Mouse (Mus musculus): ENCODE results near the gene Adgrl3. TPM values are rescaled to one million over a fixed set of nuclear protein-coding genes. Genes with fewer than 3 reads are reported as not detected.
"Not testable (repeated sequence)": the region's sequence is repeated elsewhere in the genome, so short reads cannot be mapped to it uniquely, and the experiment has no call there.

The Adgrl3 gene
- polyA plus RNA-seq, 1 experiment from 2014 or later, result 18.8 TPM

DNA sequence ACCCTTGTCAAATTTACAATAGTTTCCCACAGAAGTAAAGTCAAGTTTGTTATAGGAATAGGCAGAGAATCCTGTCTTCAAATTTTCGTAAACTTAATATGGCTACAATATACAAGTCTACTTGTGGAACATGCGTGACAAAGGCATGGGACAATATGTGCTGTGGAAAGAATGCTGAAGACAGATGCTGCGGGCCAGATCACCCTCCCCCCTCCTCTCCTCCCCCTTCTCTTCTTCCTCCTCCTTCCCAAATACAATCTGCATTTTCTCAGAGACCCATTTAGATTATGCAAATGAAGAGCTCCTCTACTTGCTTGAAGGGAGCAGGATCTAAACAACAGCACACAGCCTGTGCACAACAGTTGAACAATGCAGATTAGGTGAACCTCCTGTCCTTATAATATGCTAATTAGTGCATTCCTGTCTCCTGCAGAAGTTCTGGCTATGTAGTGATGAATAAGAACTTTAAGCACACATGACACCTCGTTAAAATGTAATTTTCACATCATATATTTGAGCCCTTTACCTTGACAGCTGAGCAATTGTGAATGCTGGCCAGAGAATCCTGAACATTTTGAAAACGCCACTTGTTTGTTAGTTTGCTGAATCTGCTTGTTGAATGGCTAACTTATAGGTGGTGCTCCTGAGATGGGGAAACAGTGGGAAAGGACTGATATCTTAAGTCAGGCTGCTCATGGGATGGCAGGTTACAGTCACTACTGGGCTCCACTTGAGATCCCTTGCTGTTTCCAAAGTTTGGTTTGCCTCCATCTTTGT, 499.0 kb downstream of the Adgrl3 start:
- H3K27ac ChIP-seq (replicated peaks; ENCODE audit: low read depth, low read length), result no peak overlapping the region
- no peak overlapping the region for H3K4me3 ChIP-seq (ENCODE audit: low read depth, low read length)
- no peak for ATAC-seq (replicated peaks; ENCODE audit: insufficient number of reproducible peaks, low FRiP score, low TSS enrichment, low read depth)
- no peak for DNase-seq (ENCODE audit: low spot score)
- no peak overlapping the region for H3K4me2 ChIP-seq (ENCODE audit: low read depth, low read length)
- WGBS, result 41% methylated on average over 5 of the region's 5 CpGs
- H3K9ac ChIP-seq (replicated peaks; ENCODE audit: low read length), result no peak overlapping the region
- no peaks in the 10 kb centered on the region for H3K27me3 ChIP-seq (ENCODE audit: control insufficient read depth, insufficient read depth, low read length)
- H3K36me3 ChIP-seq (replicated peaks; ENCODE audit: control insufficient read depth, insufficient read depth, low read depth, low read length), result no peaks in the 10 kb centered on the region
- no peaks in the 10 kb centered on the region for H3K4me1 ChIP-seq (ENCODE audit: control insufficient read depth, insufficient read depth, low read length)
- no peaks in the 10 kb centered on the region for H3K9me3 ChIP-seq (replicated peaks; ENCODE audit: control insufficient read depth, low read length)

DNA sequence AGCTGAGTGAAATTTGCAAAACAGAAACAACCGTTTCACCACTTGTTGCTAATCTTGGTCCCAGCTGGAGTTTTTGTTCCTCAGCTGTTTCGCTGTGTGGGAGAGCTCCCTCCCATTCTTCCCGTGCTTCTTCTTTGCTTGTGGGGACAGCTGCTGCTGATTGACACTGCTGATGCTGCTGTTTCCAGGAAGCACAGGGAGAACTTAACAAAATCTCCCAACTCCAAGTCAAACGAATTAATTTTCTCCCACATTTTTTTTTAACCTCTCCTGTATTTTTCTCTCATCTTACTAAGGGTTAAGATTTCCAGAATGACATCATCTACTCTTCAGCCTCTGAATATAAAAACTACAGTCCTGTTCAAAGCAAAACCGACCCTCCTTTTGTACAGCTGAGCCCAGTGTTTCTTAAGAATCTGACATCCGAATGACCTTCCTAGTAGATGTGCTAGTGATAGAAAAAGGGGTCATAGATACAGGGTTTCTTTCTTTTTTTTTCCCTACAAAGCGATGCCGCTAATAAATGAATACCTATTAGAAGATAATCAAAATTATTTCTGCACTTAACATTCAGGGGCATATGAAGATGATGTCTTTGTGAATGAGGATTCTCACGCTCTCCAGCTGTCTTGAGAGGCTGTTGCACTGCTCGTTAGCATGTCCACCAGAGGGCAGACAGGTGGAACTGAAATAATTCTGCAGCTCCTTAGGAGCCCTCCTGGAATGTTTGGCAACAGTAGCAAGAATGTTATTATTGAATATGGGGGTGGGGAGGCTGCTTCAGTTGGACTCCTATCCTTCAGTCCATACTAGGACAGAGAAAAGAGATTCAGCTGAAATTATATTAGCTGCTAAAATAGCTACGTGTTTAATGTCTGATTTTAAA, 499.8 kb downstream of the Adgrl3 start:
- Histone ChIP-seq H3K4me2 (ENCODE audit: low read depth, low read length) (no peak overlapping the region), H3K36me3 (replicated peaks; ENCODE audit: control insufficient read depth, insufficient read depth, low read depth, low read length) (no peaks in the 10 kb centered on the region), H3K27ac (replicated peaks; ENCODE audit: low read depth, low read length) (no peak overlapping the region), H3K9ac (replicated peaks; ENCODE audit: low read length) (no peak overlapping the region), H3K9me3 (replicated peaks; ENCODE audit: control insufficient read depth, low read length) (no peaks in the 10 kb centered on the region), H3K4me1 (ENCODE audit: control insufficient read depth, insufficient read depth, low read length) (no peaks in the 10 kb centered on the region), H3K4me3 (ENCODE audit: low read depth, low read length) (no peak overlapping the region), H3K27me3 (ENCODE audit: control insufficient read depth, insufficient read depth, low read length) (no peaks in the 10 kb centered on the region)
- ATAC-seq (replicated peaks; ENCODE audit: insufficient number of reproducible peaks, low FRiP score, low TSS enrichment, low read depth) (no peak; the same call in 1 of the 2 replicates), DNase-seq (ENCODE audit: low spot score) (peak; percentile 56)
- 22% methylated on average over 11 of the region's 11 CpGs for WGBS

DNA sequence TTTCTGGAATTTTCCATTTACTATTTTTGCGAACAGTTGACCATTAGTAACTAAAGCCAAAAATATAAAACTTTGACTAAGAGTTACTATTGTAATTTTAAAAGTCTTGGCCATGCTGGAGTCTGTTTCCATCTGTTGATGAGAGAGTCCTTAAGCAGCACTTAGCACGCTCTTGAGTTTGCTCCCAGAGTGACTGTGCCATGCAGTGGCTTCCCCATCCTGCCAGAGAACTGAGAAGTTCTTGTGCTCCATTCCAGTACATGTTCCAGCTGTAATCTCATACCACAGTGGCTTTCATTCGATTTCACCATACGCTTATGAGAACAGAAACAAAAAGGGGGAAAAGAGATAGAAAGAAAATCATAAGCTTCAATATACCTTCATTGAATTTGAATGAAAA, 502.8 kb downstream of the Adgrl3 start:
- Histone ChIP-seq H3K27me3 (ENCODE audit: control insufficient read depth, insufficient read depth, low read length) (no peaks in the 10 kb centered on the region), H3K9ac (replicated peaks; ENCODE audit: low read length) (no peak overlapping the region), H3K27ac (replicated peaks; ENCODE audit: low read depth, low read length) (no peak overlapping the region), H3K4me2 (ENCODE audit: low read depth, low read length) (no peak overlapping the region), H3K9me3 (replicated peaks; ENCODE audit: control insufficient read depth, low read length) (no peaks in the 10 kb centered on the region), H3K4me1 (ENCODE audit: control insufficient read depth, insufficient read depth, low read length) (no peaks in the 10 kb centered on the region), H3K4me3 (ENCODE audit: low read depth, low read length) (no peak overlapping the region), H3K36me3 (replicated peaks; ENCODE audit: control insufficient read depth, insufficient read depth, low read depth, low read length) (no peaks in the 10 kb centered on the region)
- ATAC-seq (replicated peaks; ENCODE audit: insufficient number of reproducible peaks, low FRiP score, low TSS enrichment, low read depth) (no peak), DNase-seq (ENCODE audit: low spot score) (no peak)
- WGBS, result 92% methylated on average over 4 of the region's 4 CpGs

DNA sequence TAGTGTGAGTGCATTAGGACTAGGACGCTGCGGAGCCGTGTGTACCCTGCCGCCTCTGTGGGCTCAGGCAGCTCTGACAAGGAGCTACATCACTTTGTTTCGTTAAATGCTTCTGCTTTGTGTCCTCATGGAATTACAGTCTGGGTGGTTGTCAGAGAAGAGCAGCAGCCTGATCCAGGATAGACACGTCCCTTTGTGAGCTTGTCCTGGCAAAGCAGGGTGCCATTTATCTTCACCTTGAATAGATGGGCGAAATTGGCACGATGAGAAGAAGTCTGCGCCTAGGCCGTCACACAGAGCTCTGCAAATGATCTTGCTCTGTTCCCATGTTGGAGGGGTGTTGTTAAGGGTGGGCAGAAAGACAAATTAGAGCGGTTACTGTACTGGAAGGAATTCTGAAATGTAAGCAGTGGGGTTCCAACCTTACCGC, 504.6 kb downstream of the Adgrl3 start:
- Histone ChIP-seq H3K4me1 (ENCODE audit: control insufficient read depth, insufficient read depth, low read length) (no peaks in the 10 kb centered on the region), H3K4me2 (ENCODE audit: low read depth, low read length) (no peak overlapping the region), H3K27me3 (ENCODE audit: control insufficient read depth, insufficient read depth, low read length) (no peaks in the 10 kb centered on the region), H3K4me3 (ENCODE audit: low read depth, low read length) (no peak overlapping the region), H3K9me3 (replicated peaks; ENCODE audit: control insufficient read depth, low read length) (no peaks in the 10 kb centered on the region), H3K9ac (replicated peaks; ENCODE audit: low read length) (no peak overlapping the region), H3K27ac (replicated peaks; ENCODE audit: low read depth, low read length) (no peak overlapping the region), H3K36me3 (replicated peaks; ENCODE audit: control insufficient read depth, insufficient read depth, low read depth, low read length) (no peaks in the 10 kb centered on the region)
- ATAC-seq (replicated peaks; ENCODE audit: insufficient number of reproducible peaks, low FRiP score, low TSS enrichment, low read depth) (no peak), DNase-seq (ENCODE audit: low spot score) (no peak)
- 86% methylated on average over 12 of the region's 12 CpGs for WGBS

DNA sequence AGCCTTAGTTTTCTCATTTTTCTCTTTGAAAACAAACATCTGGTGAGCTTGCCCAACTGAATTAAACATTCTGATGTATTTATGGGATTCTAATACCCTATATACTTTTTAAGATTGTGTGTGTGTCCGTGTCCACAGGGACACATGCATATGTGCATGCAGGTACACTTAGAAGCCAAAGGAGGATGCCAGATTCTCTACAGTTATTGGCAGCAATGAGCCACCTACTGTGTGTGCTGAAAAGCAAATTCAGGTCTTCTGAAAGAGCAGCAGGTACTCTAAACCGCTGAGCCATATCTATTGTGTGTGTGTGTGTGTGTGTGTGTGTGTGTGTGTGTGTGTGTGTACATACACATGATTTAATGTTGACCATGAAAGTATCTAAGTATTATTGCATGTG, 505.4 kb downstream of the Adgrl3 start:
- Histone ChIP-seq H3K9me3 (replicated peaks; ENCODE audit: control insufficient read depth, low read length) (no peaks in the 10 kb centered on the region), H3K4me1 (ENCODE audit: control insufficient read depth, insufficient read depth, low read length) (no peaks in the 10 kb centered on the region), H3K9ac (replicated peaks; ENCODE audit: low read length) (no peak overlapping the region), H3K4me2 (ENCODE audit: low read depth, low read length) (no peak overlapping the region), H3K27ac (replicated peaks; ENCODE audit: low read depth, low read length) (no peak overlapping the region), H3K27me3 (ENCODE audit: control insufficient read depth, insufficient read depth, low read length) (no peaks in the 10 kb centered on the region), H3K36me3 (replicated peaks; ENCODE audit: control insufficient read depth, insufficient read depth, low read depth, low read length) (no peaks in the 10 kb centered on the region), H3K4me3 (ENCODE audit: low read depth, low read length) (no peak overlapping the region)
- ATAC-seq (replicated peaks; ENCODE audit: insufficient number of reproducible peaks, low FRiP score, low TSS enrichment, low read depth) (no peak), DNase-seq (ENCODE audit: low spot score) (no peak)
- 86% methylated on average over 2 of the region's 2 CpGs for WGBS

DNA sequence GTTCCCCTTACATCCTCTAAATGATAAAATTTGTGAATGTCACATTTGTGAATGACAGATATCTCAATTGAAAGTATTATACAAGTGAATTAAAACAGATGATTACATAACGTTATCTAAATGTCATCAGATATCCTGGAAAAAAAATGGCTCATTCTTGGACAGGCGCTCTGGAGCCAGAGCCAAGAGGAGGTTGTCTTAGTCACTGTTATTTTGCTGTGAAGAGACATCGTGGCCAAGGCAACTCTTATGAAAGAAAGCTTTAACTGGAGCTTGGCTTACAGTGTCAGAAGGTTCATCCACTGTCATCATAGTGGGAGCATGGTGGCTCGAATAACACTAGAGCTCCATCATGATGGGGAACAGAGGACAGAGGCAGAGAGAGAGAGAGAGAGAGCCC, 511.7 kb downstream of the Adgrl3 start:
- H3K9ac ChIP-seq (replicated peaks; ENCODE audit: low read length), result no peak overlapping the region
- no peak for ATAC-seq (replicated peaks; ENCODE audit: insufficient number of reproducible peaks, low FRiP score, low TSS enrichment, low read depth)
- 85% methylated on average over 4 of the region's 4 CpGs for WGBS

DNA sequence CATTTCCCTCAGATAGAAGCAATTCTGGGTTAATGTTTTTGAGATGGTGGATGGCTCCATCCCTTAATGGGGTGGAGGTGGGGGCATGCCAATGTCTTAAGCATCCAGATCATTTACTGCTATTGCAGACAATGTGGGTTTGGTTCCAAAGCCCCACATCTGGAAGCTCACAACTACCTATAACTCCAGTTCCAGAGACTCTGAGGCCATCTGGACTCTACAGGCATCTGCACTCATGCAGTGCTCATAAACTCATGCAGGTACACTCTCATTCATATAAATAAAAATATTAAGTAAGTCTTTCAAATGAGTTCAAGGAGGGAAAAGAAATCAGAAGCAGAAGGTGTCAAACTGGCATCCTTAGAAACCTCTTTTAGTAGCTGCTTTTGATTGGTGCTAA, 530.3 kb downstream of the Adgrl3 start:
- H3K9me3 ChIP-seq (replicated peaks; ENCODE audit: control insufficient read depth, low read length), result no peaks in the 10 kb centered on the region
- no peak overlapping the region for H3K27ac ChIP-seq (replicated peaks; ENCODE audit: low read depth, low read length)
- no peak for ATAC-seq (replicated peaks; ENCODE audit: insufficient number of reproducible peaks, low FRiP score, low TSS enrichment, low read depth)

More for the DNA sequence above, 511.7 kb downstream of the Adgrl3 start:
- Histone ChIP-seq H3K4me2 (ENCODE audit: low read depth, low read length) (no peak overlapping the region), H3K27me3 (ENCODE audit: control insufficient read depth, insufficient read depth, low read length) (no peaks in the 10 kb centered on the region), H3K4me1 (ENCODE audit: control insufficient read depth, insufficient read depth, low read length) (no peaks in the 10 kb centered on the region), H3K4me3 (ENCODE audit: low read depth, low read length) (no peak overlapping the region), H3K27ac (replicated peaks; ENCODE audit: low read depth, low read length) (no peak overlapping the region), H3K9me3 (replicated peaks; ENCODE audit: control insufficient read depth, low read length) (no peaks in the 10 kb centered on the region), H3K36me3 (replicated peaks; ENCODE audit: control insufficient read depth, insufficient read depth, low read depth, low read length) (no peaks in the 10 kb centered on the region)
- no peak for DNase-seq (ENCODE audit: low spot score)

DNA sequence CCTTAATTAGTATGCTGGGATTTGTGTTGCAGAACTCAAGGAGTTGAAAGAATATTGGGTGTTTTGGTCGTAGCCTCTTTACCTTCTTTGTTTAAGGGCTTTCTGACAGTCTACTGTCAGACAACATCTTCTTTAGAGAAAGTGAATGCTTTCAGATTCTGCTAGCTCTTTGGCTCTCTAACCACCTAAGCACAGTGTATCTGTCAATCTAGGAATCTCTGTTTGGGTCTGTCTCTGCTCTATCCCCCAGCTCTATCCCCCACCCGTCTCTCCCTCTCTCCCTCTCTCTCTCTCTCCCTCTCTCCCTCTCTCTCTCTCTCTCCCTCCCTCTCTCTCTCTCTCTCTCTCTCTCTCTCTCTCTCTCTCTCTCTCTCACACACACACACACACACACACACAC, 535.2 kb downstream of the Adgrl3 start:
- H3K9ac ChIP-seq (replicated peaks; ENCODE audit: low read length); H3K27ac ChIP-seq (replicated peaks; ENCODE audit: low read depth, low read length); H3K9me3 ChIP-seq (replicated peaks; ENCODE audit: control insufficient read depth, low read length); H3K27me3 ChIP-seq (ENCODE audit: control insufficient read depth, insufficient read depth, low read length); H3K36me3 ChIP-seq (replicated peaks; ENCODE audit: control insufficient read depth, insufficient read depth, low read depth, low read length); H3K4me3 ChIP-seq (ENCODE audit: low read depth, low read length); H3K4me2 ChIP-seq (ENCODE audit: low read depth, low read length); H3K4me1 ChIP-seq (ENCODE audit: control insufficient read depth, insufficient read depth, low read length); DNase-seq (ENCODE audit: low spot score); ATAC-seq (replicated peaks; ENCODE audit: insufficient number of reproducible peaks, low FRiP score, low TSS enrichment, low read depth): not testable (repeated sequence)
- WGBS, result 57% methylated on average over 2 of the region's 2 CpGs

More for the DNA sequence above, 530.3 kb downstream of the Adgrl3 start:
- no peak overlapping the region for H3K9ac ChIP-seq (replicated peaks; ENCODE audit: low read length)
- H3K36me3 ChIP-seq (replicated peaks; ENCODE audit: control insufficient read depth, insufficient read depth, low read depth, low read length), result no peaks in the 10 kb centered on the region
- DNase-seq (ENCODE audit: low spot score), result no peak
- no peaks in the 10 kb centered on the region for H3K27me3 ChIP-seq (ENCODE audit: control insufficient read depth, insufficient read depth, low read length)
- H3K4me1 ChIP-seq (ENCODE audit: control insufficient read depth, insufficient read depth, low read length), result no peaks in the 10 kb centered on the region
- no peak overlapping the region for H3K4me3 ChIP-seq (ENCODE audit: low read depth, low read length)
- H3K4me2 ChIP-seq (ENCODE audit: low read depth, low read length), result no peak overlapping the region
